Mouse (Mus musculus) kidney, postnatal 0 days (tissue): ENCODE measurements around the gene Ift122. TPM values are rescaled to one million over a fixed set of nuclear protein-coding genes. Genes with fewer than 3 reads are reported as not detected.

Experiments
- ATAC-seq: fragments of 200-750 bp; cut with Nextera tagmentation; replicated peaks from 2 replicates; pipeline ENCODE4 v1.8.0; 2017; ENCODE audit warnings: low read depth, moderate number of reproducible peaks, moderate TSS enrichment, moderate library complexity; ENCODE audit not compliant: low FRiP score
- DNase-seq: peaks from one replicate; pipeline ENCODE4 v3.0.0-alpha.2; 2016; ENCODE audit warnings: low spot score
- H3K27ac ChIP-seq: fragments of 300-500 bp; sonication (generic); 2 replicates; pipeline ENCODE4 v1.5.1; 2014; ENCODE audit warnings: mild to moderate bottlenecking
- H3K27me3 ChIP-seq: fragments of 300-500 bp; sonication (generic); 2 replicates; pipeline ENCODE4 v1.6.1; 2014; ENCODE audit warnings: low read length, mixed read lengths; ENCODE audit not compliant: insufficient read depth
- H3K36me3 ChIP-seq: fragments of 300-500 bp; sonication (generic); 2 replicates; pipeline ENCODE4 v1.6.1; 2014; ENCODE audit warnings: low read length, mixed read lengths; ENCODE audit not compliant: insufficient read depth
- H3K4me1 ChIP-seq: fragments of 300-500 bp; sonication (generic); replicated peaks from 2 replicates; pipeline ENCODE4 v1.6.1; 2014; ENCODE audit warnings: antibody characterized with exemption, low read length, mixed read lengths; ENCODE audit not compliant: insufficient read depth
- H3K4me2 ChIP-seq: fragments of 300-500 bp; sonication (generic); 2 replicates; pipeline ENCODE4 v1.6.1; 2014; ENCODE audit warnings: mild to moderate bottlenecking, low read length, moderate library complexity, mixed read lengths
- H3K4me3 ChIP-seq: fragments of 300-500 bp; sonication (generic); replicated peaks from 2 replicates; pipeline ENCODE4 v1.5.1; 2014; ENCODE audit warnings: low read depth, low read length
- H3K9ac ChIP-seq: fragments of 300-500 bp; sonication (generic); 2 replicates; pipeline ENCODE4 v1.6.1; 2014; ENCODE audit warnings: low read depth, low read length
- H3K9me3 ChIP-seq: fragments of 300-500 bp; sonication (generic); replicated peaks from 2 replicates; pipeline ENCODE4 v1.6.1; 2016; ENCODE audit warnings: low read length, inconsistent platforms, mixed read lengths
- CTCF ChIP-seq: IDR thresholded peaks from 2 replicates; pipeline ENCODE4 v1.5.1; 2016; ENCODE audit warnings: antibody characterized with exemption, low read depth, mild to moderate bottlenecking, moderate library complexity
- WGBS: fragments of 180-500 bp; shearing (Covaris S2); extraction: QIAGEN DNeasy Blood & Tissue Kit; methylation state at CpG from one replicate; pipeline ENCODE4 v1.1.7; 2014; 5-methylcytosine and 5-hydroxymethylcytosine counted together
- polyA plus RNA-seq: library from polyadenylated mRNA; unstranded; fragments of >200 nt; fragmentation: Nextera tagmentation; extraction: Ambion mirVana; gene quantifications from 2 replicates; pipeline ENCODE4 v1.2.1, GENCODE M21; 2015

Gene Ift122
- polyA plus RNA-seq, 1 experiment from 2014 or later = 14.9 TPM

- no peak overlapping the region for H3K9ac ChIP-seq
- H3K9me3 ChIP-seq = no peaks in the 10 kb centered on the region
- no peak for TF ChIP-seq CTCF
- no peaks in the 10 kb centered on the region for H3K27me3 ChIP-seq
- peaks cover 38% of the 10 kb centered on the region for H3K36me3 ChIP-seq
- H3K4me1 ChIP-seq = peaks cover 17% of the 10 kb centered on the region
- no peak overlapping the region for H3K4me2 ChIP-seq
- no peak overlapping the region for H3K4me3 ChIP-seq
- ATAC-seq (peak; percentile 75), DNase-seq (peak; percentile 90)
- peak overlapping the region; percentile 54 for H3K27ac ChIP-seq
- WGBS = 29% methylated on average over 16 of the region's 16 CpGs
Observed at GRCm38 (mm10) chr6:115956922-115957601, 103.8 kb downstream of the Ift122 start.

DNA sequence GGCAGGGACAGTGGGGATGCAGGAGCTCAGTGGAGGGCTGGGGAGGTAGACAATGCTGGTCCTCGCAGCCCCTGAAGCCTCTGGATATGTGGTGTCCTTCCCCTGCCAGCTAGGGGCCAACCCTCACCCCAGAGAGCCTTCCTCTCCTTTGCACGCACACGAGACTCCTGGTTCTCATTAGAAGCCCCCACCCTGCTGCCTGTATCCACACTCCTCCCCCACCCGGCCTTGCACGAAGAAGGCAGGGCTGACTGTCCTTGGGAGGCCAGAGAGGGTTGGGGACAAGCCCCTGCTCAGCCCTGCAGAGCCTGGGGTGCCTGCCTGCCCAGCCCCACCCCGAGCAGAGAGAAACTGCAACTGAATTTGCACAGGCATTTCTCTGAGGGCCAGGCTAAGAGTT, 104.4 kb downstream of the Ift122 start:
- ATAC-seq (no peak), DNase-seq (no peak)
- Histone ChIP-seq H3K4me3 (no peak overlapping the region), H3K4me2 (no peak overlapping the region), H3K36me3 (peaks cover 44% of the 10 kb centered on the region), H3K9me3 (no peaks in the 10 kb centered on the region), H3K4me1 (peaks cover 17% of the 10 kb centered on the region), H3K9ac (no peak overlapping the region), H3K27ac (peak overlapping the region; percentile 54; the same call in 1 of the 2 replicates), H3K27me3 (no peaks in the 10 kb centered on the region)
- TF ChIP-seq CTCF = no peak
- 41% methylated on average over 6 of the region's 6 CpGs for WGBS

DNA sequence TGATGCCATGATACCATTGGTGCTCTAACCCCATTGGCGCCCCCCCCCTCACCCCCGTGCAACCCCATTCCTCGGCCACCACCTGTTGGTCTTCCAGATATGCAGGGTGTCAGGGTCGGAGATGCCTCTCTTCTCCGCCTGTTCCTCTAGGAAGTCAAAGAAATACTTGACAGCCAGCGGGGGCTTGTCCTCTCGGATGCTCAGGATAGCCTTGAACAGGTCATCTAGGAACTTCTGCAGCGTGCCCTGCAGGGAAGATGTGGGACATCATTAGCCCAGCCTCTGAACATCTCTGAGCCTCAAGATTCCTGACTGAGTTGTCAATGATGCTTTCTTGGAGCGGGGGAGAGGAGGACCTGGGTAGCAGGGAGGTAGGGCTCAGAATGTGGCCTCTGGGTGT, 105.2 kb downstream of the Ift122 start:
- TF ChIP-seq CTCF = no peak
- no peak overlapping the region for H3K27ac ChIP-seq
- no peak overlapping the region for H3K4me2 ChIP-seq
- no peak overlapping the region for H3K9ac ChIP-seq
- DNase-seq (no peak), ATAC-seq (no peak)
- no peak overlapping the region for H3K4me3 ChIP-seq
- H3K9me3 ChIP-seq = no peaks in the 10 kb centered on the region
- WGBS = 92% methylated on average over 9 of the region's 9 CpGs
- peaks cover 45% of the 10 kb centered on the region for H3K36me3 ChIP-seq
- H3K27me3 ChIP-seq = no peaks in the 10 kb centered on the region
- peaks cover 17% of the 10 kb centered on the region for H3K4me1 ChIP-seq

DNA sequence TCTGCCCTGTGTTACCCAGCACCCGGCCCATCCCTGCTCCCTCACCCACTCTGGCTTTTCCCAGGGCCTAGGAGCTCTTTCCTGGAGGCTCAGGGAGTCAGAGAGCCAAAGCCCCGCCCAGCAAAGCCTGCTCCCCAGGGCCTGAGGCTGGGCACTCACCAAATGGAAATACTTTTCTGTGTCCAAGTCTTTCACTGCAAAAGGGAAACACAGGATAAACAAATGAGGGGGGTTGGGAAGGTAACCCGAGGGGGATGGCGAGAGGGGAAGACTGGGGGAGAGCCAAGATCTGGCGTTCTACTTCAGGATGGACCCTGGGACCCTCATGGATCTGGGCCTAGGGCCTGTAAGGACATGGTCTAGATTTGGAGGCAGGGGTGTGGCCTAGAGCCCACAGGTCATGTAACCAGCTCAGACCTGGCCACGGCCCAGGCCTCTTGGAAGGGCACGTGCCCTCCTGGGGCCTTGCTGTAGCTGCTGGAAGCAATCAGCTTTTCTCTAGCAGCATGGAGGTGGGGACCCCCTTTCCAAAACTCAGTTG, 106.0 kb downstream of the Ift122 start:
- Histone ChIP-seq H3K9me3 (no peaks in the 10 kb centered on the region), H3K4me2 (no peak overlapping the region), H3K4me1 (peaks cover 17% of the 10 kb centered on the region), H3K36me3 (peaks cover 49% of the 10 kb centered on the region), H3K27ac (peak overlapping the region; percentile 4), H3K4me3 (no peak overlapping the region), H3K27me3 (no peaks in the 10 kb centered on the region), H3K9ac (no peak overlapping the region)
- ATAC-seq (no peak), DNase-seq (no peak)
- WGBS = 57% methylated on average over 7 of the region's 7 CpGs
- TF ChIP-seq CTCF = no peak

GRCm38 (mm10) chr6:115960322-115960721, 107.1 kb downstream of the Ift122 start:
- no peak overlapping the region for H3K27ac ChIP-seq
- H3K36me3 ChIP-seq = peaks cover 54% of the 10 kb centered on the region
- H3K4me1 ChIP-seq = peaks cover 17% of the 10 kb centered on the region
- no peak for DNase-seq
- no peak overlapping the region for H3K4me2 ChIP-seq
- no peaks in the 10 kb centered on the region for H3K27me3 ChIP-seq
- WGBS = 91% methylated on average over 19 of the region's 19 CpGs
- H3K9ac ChIP-seq = no peak overlapping the region
- no peak for ATAC-seq
- H3K4me3 ChIP-seq = no peak overlapping the region
- H3K9me3 ChIP-seq = no peaks in the 10 kb centered on the region
- TF ChIP-seq CTCF = no peak

DNA sequence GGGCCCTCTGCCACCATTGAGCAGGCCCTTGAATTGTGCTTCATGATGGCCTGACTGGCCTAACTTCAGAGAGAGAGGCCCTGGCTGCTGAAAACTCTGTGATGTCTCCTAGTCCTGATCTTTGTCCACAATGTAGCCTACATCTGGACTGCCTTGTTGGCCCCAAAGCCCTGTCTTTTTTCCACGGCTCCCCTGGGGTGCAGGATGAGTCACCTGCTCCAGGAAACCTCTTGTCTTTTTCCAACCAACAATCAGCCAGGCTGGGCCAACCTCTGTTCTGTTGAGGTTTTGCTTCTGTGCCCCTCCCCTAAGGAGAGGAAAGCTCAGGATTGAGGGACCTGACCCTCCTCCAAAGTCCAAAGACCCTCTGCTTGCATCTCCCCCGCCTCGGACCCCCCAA, 108.5 kb downstream of the Ift122 start:
- 87% methylated on average over 3 of the region's 3 CpGs for WGBS
- DNase-seq = no peak
- no peak for ATAC-seq
- no peak overlapping the region for H3K9ac ChIP-seq
- H3K9me3 ChIP-seq = no peaks in the 10 kb centered on the region
- H3K4me3 ChIP-seq = no peak overlapping the region
- H3K27me3 ChIP-seq = no peaks in the 10 kb centered on the region
- peaks cover 54% of the 10 kb centered on the region for H3K36me3 ChIP-seq
- no peak for TF ChIP-seq CTCF
- no peak overlapping the region for H3K4me2 ChIP-seq
- no peak overlapping the region for H3K27ac ChIP-seq
- peaks cover 13% of the 10 kb centered on the region for H3K4me1 ChIP-seq
